Mouse (Mus musculus) urinary bladder, adult 2 months (tissue): ENCODE data around the gene Ckap2l. TPM values are rescaled to one million over a fixed set of nuclear protein-coding genes. Genes with fewer than 3 reads are reported as not detected.

ENCODE experiments used
- DNase-seq: peaks from one replicate; pipeline ENCODE4 v3.0.0; 2022; ENCODE audit warnings: low spot score
- polyA plus RNA-seq: library from polyadenylated mRNA; depleted of rRNA; stranded (reverse); fragments of >200 nt; gene quantifications from 2 replicates; pipeline ENCODE4 v1.2.3, GENCODE M21; 2012; rRNA removed

Gene Ckap2l
- polyA plus RNA-seq, 1 experiment: 0.52 TPM

GRCm38 (mm10) chr2:129234731-129235130 lies 62.3 kb downstream of the Ckap2l start:
- DNase-seq: no peak

GRCm38 (mm10) chr2:129233803-129234477 lies 63.1 kb downstream of the Ckap2l start:
- no peak for DNase-seq

GRCm38 (mm10) chr2:129233218-129233617 lies 63.8 kb downstream of the Ckap2l start:
- no peak for DNase-seq

GRCm38 (mm10) chr2:129232484-129232883 lies 64.5 kb downstream of the Ckap2l start:
- no peak for DNase-seq

GRCm38 (mm10) chr2:129232023-129232422 lies 65.0 kb downstream of the Ckap2l start:
- DNase-seq: no peak

GRCm38 (mm10) chr2:129229316-129229715 lies 67.7 kb downstream of the Ckap2l start:
- DNase-seq: no peak

- DNase-seq: no peak
These were observed 68.4 kb downstream of the Ckap2l start for GRCm38 (mm10) chr2:129228571-129228970.

- no peak for DNase-seq
These were observed 69.3 kb downstream of the Ckap2l start for GRCm38 (mm10) chr2:129227709-129228108.

GRCm38 (mm10) chr2:129227011-129227529 lies 69.9 kb downstream of the Ckap2l start:
- no peak for DNase-seq

- DNase-seq: no peak
These were observed 70.6 kb downstream of the Ckap2l start for GRCm38 (mm10) chr2:129226296-129226851.

- no peak for DNase-seq
These were observed 71.7 kb downstream of the Ckap2l start for GRCm38 (mm10) chr2:129225251-129225819.

GRCm38 (mm10) chr2:129224178-129224577 lies 72.8 kb downstream of the Ckap2l start:
- no peak for DNase-seq

GRCm38 (mm10) chr2:129221097-129221632 lies 75.8 kb downstream of the Ckap2l start:
- no peak for DNase-seq

GRCm38 (mm10) chr2:129218537-129219105 lies 78.4 kb downstream of the Ckap2l start:
- DNase-seq: no peak

Other genes with a start within 250 kb of the Ckap2l start
- 0.13 and 0.17 TPM in 2 replicates for gene Vinac1, start 249.0 kb downstream of the Ckap2l start, polyA plus RNA-seq
- 10.1 and 12.0 TPM in 2 replicates for gene Ttl, start 231.3 kb downstream of the Ckap2l start, polyA plus RNA-seq
- gene Polr1b, start 196.2 kb downstream of the Ckap2l start, polyA plus RNA-seq: 18.3 and 19.1 TPM in 2 replicates
- gene Chchd5, start 167.5 kb downstream of the Ckap2l start, polyA plus RNA-seq: 19.4 and 19.5 TPM in 2 replicates
- 26.0 and 34.4 TPM in 2 replicates for gene Slc20a1, start 98.4 kb downstream of the Ckap2l start, polyA plus RNA-seq
- not detected in 2 replicates for gene Il1a, start 12.8 kb upstream of the Ckap2l start, polyA plus RNA-seq
- gene Il1b, start 73.9 kb upstream of the Ckap2l start, polyA plus RNA-seq: 0.28 and 0.49 TPM in 2 replicates
- not detected in 2 replicates for gene F830045P16Rik, start 239.4 kb upstream of the Ckap2l start, polyA plus RNA-seq